Mouse (Mus musculus): ENCODE data around the gene Cox19.

Gene Cox19

GRCm38 (mm10) chr5:139351134-139351533 is at the start of gene Cox19:
Cox19 (minus strand) TSS chr5:139351418.
- WGBS: 50% methylated on average over 5 of the region's 5 CpGs

GRCm38 (mm10) chr5:139399991-139400390 is 48.8 kb upstream of the Cox19 start:
- 85% methylated on average over 14 of the region's 14 CpGs for WGBS

GRCm38 (mm10) chr5:139398786-139399185 is 47.6 kb upstream of the Cox19 start:
- WGBS: 51% methylated on average over 5 of the region's 5 CpGs

- WGBS: 12% methylated on average over 5 of the region's 5 CpGs
Measured at GRCm38 (mm10) chr5:139397959-139398753, 46.9 kb upstream of the Cox19 start.

DNA sequence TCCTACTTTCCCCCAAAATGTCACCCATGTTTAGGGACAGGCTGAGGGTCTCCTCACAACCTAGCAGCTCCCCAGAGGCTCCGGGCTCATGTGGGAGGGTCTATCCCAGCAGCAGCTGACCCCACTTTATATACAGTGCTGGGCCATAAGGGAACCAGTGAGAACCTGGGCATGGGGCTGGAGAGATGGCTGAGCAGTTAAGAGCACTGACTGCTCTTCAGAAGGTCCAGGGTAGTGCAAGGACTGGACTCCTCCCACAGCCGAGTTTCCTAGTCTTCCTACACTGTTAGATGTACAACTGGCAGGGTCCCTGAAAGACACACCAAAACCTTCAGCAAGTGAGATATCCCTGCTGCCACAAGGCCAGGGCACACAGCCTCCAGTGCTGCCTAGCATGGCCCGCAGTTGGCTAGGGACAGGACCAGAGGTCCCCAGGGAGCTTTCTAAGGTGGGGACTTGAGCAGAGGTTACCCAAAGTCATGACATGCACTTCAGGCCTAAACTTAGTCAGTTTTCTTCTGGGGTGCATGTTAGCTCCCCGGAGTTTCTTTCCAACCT is 46.2 kb upstream of the Cox19 start:
- 76% methylated on average over 4 of the region's 4 CpGs for WGBS

DNA sequence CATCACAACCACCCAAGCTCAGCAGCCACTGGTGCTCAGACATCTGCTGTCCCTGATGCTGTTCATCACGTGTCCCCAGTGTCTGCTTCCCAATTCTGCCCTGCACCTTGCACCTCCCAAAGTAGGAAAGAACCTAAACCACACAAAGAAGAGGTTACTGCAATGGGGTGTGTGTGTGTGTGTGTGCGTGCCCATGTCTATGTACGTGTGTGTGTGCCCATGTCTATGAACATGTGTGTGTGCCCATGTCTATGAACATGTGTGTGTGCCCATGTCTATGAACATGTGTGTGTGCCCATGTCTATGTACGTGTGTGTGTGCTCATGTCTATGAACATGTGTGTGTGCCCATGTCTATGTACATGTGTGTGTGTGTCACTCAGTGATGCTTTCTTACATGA is 44.3 kb upstream of the Cox19 start:
- 86% methylated on average over 4 of the region's 4 CpGs for WGBS

DNA sequence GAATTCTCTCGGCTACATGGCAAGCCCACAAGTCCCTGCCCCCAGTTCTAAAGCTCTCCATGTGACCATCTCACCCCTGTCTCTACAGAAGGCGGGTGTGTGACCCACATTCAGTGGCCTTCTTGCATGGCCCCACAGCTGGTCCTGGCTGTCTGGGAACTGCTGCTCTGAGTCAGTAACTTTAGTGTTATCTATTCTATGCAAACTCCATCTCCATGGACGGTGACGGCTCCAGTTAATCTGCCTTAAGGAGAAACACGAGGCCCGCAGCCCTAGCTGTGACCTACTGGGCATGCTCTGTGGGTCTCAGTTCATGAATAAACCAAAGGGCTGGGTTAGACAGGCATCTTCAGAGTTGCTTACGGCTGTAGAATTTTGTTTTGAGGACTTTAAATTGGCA is 43.2 kb upstream of the Cox19 start:
- WGBS: 67% methylated on average over 7 of the region's 7 CpGs

- WGBS: 83% methylated on average over 16 of the region's 16 CpGs
Measured at GRCm38 (mm10) chr5:139393197-139393588, 42.0 kb upstream of the Cox19 start.

GRCm38 (mm10) chr5:139392219-139393196 is 41.3 kb upstream of the Cox19 start:
- 76% methylated on average over 37 of the region's 37 CpGs for WGBS

GRCm38 (mm10) chr5:139391309-139391990 is 40.2 kb upstream of the Cox19 start:
- WGBS: 56% methylated on average over 11 of the region's 11 CpGs

- WGBS: 84% methylated on average over 5 of the region's 5 CpGs
Measured at GRCm38 (mm10) chr5:139390324-139391119, 39.3 kb upstream of the Cox19 start.

- WGBS: 5% methylated on average over 6 of the region's 6 CpGs
Measured at GRCm38 (mm10) chr5:139389676-139390061, 38.5 kb upstream of the Cox19 start.

DNA sequence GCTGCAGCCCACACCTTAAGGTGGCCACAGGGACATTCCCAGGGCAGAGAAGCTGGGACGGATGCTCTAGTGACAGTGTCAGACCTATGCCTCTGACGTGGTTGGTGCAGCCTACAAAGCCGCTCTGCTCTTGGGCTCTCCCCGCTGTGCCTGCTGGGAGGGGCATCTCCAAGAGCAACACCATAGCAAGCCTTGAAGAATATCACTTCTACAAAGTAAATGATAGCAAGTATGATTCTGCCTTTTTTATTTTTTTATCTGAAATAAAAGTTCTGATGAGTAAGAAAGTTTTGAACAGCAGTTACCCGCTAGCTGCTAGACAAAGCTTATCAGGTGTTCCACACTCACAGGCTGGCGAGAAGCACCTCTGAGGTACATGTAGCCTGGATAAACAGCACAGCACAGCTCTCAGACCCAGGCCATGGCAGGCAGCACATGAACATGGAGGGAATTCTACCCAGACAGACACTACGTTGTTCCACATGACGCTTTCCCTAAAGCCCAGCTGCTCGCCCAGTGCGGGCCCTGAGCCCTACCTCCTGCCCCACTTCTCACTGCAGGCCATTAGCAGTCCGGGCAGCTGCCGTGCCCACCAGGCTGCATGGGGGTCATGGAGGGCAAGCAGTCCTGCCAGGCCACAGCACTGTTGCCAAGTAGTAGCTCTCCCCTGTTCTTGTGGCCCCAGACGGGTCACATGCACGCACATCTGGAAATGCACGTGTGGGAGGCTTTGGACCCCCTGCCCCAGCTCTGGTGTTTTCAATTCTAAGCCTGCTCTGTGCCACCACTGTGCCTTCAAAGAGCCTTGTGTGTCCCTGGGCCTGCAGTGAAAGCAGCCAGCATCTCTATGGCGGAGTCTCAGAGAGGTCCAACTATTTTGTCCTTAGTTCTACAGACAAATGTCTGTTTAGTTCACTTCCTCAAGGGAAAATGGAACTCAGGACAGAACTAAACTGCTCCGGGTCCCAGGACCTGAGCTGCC is 37.8 kb upstream of the Cox19 start:
- 54% methylated on average over 17 of the region's 17 CpGs for WGBS

DNA sequence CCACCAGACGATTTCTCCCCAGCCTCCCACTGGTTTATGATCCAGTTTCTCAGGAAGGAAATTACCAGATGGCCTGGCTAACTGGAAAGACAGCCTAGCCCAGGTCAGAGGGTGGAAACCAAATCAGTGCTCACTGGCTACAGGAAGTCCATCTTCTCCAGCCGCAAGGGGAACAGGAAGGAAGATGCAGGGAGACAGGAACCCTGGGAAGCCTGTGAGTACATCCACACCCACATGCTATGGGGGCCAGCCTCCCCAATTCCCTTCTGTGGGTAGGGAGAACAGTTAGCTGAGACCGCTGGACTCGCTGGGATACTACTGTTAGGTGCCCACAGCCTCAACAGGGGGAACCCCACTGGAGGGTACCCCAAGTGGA is 37.0 kb upstream of the Cox19 start:
- 50% methylated on average over 4 of the region's 4 CpGs for WGBS

DNA sequence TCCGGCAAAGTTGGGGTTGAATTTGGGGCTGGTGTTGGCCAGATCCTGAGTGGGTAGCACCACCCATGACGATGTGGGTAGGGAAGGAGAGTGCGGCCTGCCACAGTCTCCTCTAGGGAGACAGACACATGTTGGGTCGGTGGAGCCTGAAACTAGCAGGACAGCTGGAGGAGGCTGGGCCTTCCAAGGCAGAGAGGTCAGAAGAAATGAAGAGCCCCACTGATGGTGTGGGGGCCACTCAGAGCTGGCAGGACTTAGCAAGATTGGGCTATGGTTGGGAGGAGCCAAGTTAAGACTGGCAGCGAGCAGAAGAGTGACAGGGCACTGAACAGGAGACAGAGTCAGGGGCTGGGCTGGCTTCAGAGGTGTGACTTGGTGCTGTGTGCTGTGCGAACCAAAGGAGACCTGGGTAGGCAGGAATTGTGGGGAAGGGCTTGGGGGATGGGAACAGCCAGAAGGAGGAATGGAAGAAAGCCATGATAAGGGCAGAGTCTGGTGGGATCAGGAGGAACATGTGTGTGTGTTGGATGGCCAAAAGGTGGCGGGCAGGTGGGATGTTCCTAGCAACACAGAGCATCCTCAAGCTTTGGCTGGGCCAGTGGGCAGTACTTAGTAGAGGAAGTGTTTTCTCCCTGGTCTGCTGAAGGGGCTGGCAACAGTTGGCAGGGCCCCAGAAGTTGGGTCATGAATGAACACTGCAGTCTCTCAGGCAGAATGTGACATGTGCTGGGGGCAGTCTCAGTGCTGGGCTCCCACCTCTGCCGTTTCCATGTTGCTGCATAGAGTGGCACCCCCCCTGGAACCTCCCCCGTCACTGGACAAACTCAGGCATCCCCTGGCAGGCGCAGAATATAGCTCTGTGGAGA is 36.3 kb upstream of the Cox19 start:
- 71% methylated on average over 10 of the region's 10 CpGs for WGBS

DNA sequence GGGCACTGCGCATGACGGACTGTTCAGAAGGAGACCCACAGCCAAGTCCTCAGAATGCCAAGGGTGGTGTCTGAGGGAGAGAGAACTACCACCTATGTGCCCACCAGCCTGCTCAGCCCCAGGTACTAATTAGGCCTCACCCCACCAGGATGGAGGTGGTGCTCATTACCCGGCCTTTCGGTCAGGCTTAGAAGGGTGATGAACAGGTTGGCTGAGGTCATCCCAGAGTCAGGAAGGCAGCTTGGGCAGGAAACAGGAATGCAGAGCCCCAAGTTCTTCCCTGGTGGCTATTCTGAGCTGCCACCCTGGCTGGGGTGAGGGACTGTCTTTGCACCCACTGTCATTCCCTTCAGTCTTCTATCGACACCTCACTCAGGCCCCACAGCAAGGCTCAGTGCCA is 34.8 kb upstream of the Cox19 start:
- 90% methylated on average over 5 of the region's 5 CpGs for WGBS

DNA sequence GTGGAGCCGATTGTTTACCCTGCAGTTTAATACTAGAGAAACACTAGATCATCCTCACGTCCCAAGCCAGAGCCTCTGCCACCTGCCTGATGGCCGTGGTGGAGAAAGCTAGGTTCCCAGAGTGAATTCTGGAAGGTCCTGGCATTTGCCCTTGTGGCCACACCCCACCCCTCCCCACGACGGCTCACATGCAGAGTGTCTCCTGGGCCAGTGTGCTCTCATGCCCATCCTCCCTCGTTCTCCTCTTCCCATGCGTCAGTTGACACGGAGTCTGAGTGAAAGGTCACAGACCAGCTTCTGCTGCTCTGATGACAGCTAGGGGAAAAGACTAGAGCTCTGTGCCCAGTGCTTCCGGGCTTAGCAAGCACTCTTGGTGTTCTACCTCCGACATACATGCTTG is 33.3 kb upstream of the Cox19 start:
- WGBS: 68% methylated on average over 10 of the region's 10 CpGs

GRCm38 (mm10) chr5:139383234-139383633 is 32.0 kb upstream of the Cox19 start:
- 56% methylated on average over 9 of the region's 9 CpGs for WGBS

DNA sequence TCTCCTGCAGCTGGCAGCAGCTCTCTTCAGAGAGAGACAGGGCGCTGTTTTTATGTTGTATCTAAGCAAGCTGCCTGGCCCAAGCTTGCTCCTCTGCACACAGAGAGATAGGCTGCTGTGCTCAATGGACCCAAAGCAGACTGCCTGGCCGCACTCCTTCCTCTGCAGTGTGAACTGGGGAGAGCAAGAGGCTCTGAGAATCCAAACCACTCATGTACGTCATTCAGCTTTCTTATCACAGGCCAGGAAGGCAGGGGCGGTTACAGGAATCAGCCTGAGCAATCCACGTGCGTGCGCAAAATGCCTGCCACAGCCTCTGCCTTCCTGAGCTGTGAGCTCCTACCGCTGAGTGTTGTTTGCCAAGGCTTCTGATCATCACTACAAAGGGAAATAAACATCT is 31.5 kb upstream of the Cox19 start:
- WGBS: 12% methylated on average over 8 of the region's 8 CpGs

All from cerebral cortex, adult 2 months (tissue).